In the genomic region with DNA sequence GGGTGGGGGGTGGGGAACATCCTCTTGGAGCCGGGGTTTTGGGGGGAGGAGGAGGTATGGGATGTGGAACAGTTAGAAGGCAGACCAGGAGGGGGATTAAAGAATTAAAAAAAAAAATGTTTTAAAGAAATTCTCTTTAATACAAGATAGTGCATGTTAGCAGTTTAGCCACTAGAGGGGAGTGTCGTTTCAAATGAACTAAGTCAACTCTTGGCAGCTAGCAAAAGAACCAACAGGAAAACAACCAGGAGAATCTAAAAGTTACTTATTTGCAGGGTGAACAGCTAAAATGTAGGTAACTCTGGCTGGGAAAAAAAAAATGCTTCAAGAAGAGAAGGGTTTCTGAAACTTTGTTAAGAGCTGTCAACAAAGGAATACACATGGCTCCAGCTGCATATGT, we compare ENCODE assay signal across 9 mouse cellular contexts. TPM values are rescaled to one million over a fixed set of nuclear protein-coding genes. Genes with fewer than 3 reads are reported as not detected.
A peak's percentile ranks its signal among the peaks of the same experiment; 100 is the strongest.
DNase-seq lines count a peak whose midpoint lies in the region; ATAC-seq and TF ChIP-seq lines count a peak whose summit lies in the region.
"Had no signal": no experiment of that assay in that cellular context is flagged by ENCODE, and none has a peak within 500 bp of the region (broad histone marks: within the 10 kb centered on the region; RNA-seq: fewer than 3 reads in every experiment).

No protein-coding gene starts in this region.

- no peak overlapping the region for H3K4me2 ChIP-seq in hindbrain, postnatal 0 days (ENCODE audit: low read depth, low read length)
- no peak overlapping the region for H3K4me2 ChIP-seq in hindbrain, embryonic 13.5 days
- H3K4me2 ChIP-seq: liver, embryonic 13.5 days had no signal

- peak; percentile 88 for DNase-seq in hindbrain, postnatal 0 days (ENCODE audit: low spot score)
- DNase-seq in testis, postnatal 14 days (ENCODE audit: low spot score): peak; percentile 20
- DNase-seq in testis, postnatal 10 days (ENCODE audit: low spot score): no peak
- peak; percentile 4 for DNase-seq in c-Kit-negative CD71-positive TER-119-positive erythroid progenitor cells, embryonic 14.5 days (ENCODE audit: low read depth, low spot score)
- no peak for DNase-seq in cerebellum, postnatal 4 days (ENCODE audit: low spot score in 2 of 2)
- DNase-seq in spleen, postnatal 14 days (ENCODE audit: low spot score in 2 of 2): no peak
- DNase-seq: liver, embryonic 13.5 days had no signal

- H3K9me3 ChIP-seq in hindbrain, postnatal 0 days (ENCODE audit: low read length): no peaks in the 10 kb centered on the region
- H3K9me3 ChIP-seq in hindbrain, embryonic 13.5 days: no peaks in the 10 kb centered on the region
- H3K9me3 ChIP-seq: liver, embryonic 13.5 days had no signal

- H3K4me3 ChIP-seq in hindbrain, postnatal 0 days (ENCODE audit: low read length): no peak overlapping the region
- H3K4me3 ChIP-seq in hindbrain, embryonic 13.5 days: no peak overlapping the region
- H3K4me3 ChIP-seq: liver, embryonic 13.5 days had no signal

- no peak overlapping the region for H3K27ac ChIP-seq in hindbrain, postnatal 0 days
- H3K27ac ChIP-seq in hindbrain, embryonic 13.5 days: no peak overlapping the region
- H3K27ac ChIP-seq: liver, embryonic 13.5 days had no signal

- peaks cover 23% of the 10 kb centered on the region for H3K27me3 ChIP-seq in hindbrain, postnatal 0 days (ENCODE audit: insufficient read depth, low read length)
- H3K27me3 ChIP-seq in hindbrain, embryonic 13.5 days: peaks cover 43% of the 10 kb centered on the region

- 13% methylated on average over 2 of the region's 2 CpGs for WGBS in hindbrain, postnatal 0 days
- 10% methylated on average over 2 of the region's 2 CpGs for WGBS in hindbrain, embryonic 13.5 days

- peak; percentile 73 for TF ChIP-seq CTCF in hindbrain, postnatal 0 days (IDR thresholded peaks at IDR 0.05; ENCODE audit: low read depth)

- H3K4me1 ChIP-seq in hindbrain, postnatal 0 days (ENCODE audit: insufficient read depth, low read length): 0 out of 2 replicates have a peak, but pooled peaks cover 6% of the 10 kb centered on the region
- H3K4me1 ChIP-seq in hindbrain, embryonic 13.5 days (replicated peaks): peaks cover 16% of the 10 kb centered on the region

- no peaks in the 10 kb centered on the region for H3K36me3 ChIP-seq in hindbrain, postnatal 0 days (ENCODE audit: insufficient read depth, low read length)
- no peaks in the 10 kb centered on the region for H3K36me3 ChIP-seq in hindbrain, embryonic 13.5 days
- H3K36me3 ChIP-seq: liver, embryonic 13.5 days had no signal

- H3K9ac ChIP-seq in hindbrain, postnatal 0 days (replicated peaks; ENCODE audit: low read length): no peak overlapping the region
- no peak overlapping the region for H3K9ac ChIP-seq in hindbrain, embryonic 13.5 days
- H3K9ac ChIP-seq: liver, embryonic 13.5 days had no signal

- peak; percentile 21; the same call in 1 of the 2 replicates for ATAC-seq in hindbrain, postnatal 0 days
- no peak for ATAC-seq in hindbrain, embryonic 13.5 days (ENCODE audit: low FRiP score)
- peak; percentile 57 for ATAC-seq in megakaryocyte progenitor cell, adult 5-6 weeks (replicated peaks; ENCODE audit: poor library complexity)

RNA-seq across cellular contexts. Expression of gene Ptger3, which starts 1.5 kb away (rescaled TPM):
- total RNA-seq in hindbrain, postnatal 0 days (2014; rRNA removed): 12.5 and 16.5 TPM in 2 replicates
- 9.0 and 9.4 TPM in 2 replicates for polyA plus RNA-seq in hindbrain, postnatal 0 days (2015; fragmentation: Nextera tagmentation; extraction: Ambion mirVana)
- 3.3 and 3.4 TPM in 2 replicates for polyA plus RNA-seq in hindbrain, embryonic 13.5 days (2015; fragmentation: Nextera tagmentation; extraction: Ambion mirVana)
- total RNA-seq in megakaryocyte progenitor cell, adult 5-6 weeks (2015): 4.3 and 7.2 TPM in 2 replicates
- 4.5 and 7.0 TPM in 2 replicates for total RNA-seq in megakaryocyte progenitor cell, adult 5-6 weeks (2017)

RNA-seq across cellular contexts. Expression of gene Zranb2, which starts 31.2 kb away (rescaled TPM):
- total RNA-seq in hindbrain, postnatal 0 days (2014; rRNA removed): 53.8 and 55.1 TPM in 2 replicates
- polyA plus RNA-seq in hindbrain, postnatal 0 days (2015; fragmentation: Nextera tagmentation; extraction: Ambion mirVana): 93.4 and 102 TPM in 2 replicates
- polyA plus RNA-seq in hindbrain, embryonic 13.5 days (2015; fragmentation: Nextera tagmentation; extraction: Ambion mirVana): 118 TPM in 2 replicates
- 60.3 and 72.0 TPM in 2 replicates for total RNA-seq in megakaryocyte progenitor cell, adult 5-6 weeks (2015)
- total RNA-seq in megakaryocyte progenitor cell, adult 5-6 weeks (2017): 241 and 337 TPM in 2 replicates

Comparison
In these comparisons a context has a peak if more than half of its experiments do, and no peak if none do; other contexts are left out.
1. DNase-seq: peak in hindbrain, postnatal 0 days (single experiment), testis, postnatal 14 days (single experiment) and c-Kit-negative CD71-positive TER-119-positive erythroid progenitor cells, embryonic 14.5 days (single experiment); none in testis, postnatal 10 days (single experiment), cerebellum, postnatal 4 days (0 of 2) and spleen, postnatal 14 days (0 of 2).